Comparison of ENCODE assay signal across 12 mouse cellular contexts in the genomic region with DNA sequence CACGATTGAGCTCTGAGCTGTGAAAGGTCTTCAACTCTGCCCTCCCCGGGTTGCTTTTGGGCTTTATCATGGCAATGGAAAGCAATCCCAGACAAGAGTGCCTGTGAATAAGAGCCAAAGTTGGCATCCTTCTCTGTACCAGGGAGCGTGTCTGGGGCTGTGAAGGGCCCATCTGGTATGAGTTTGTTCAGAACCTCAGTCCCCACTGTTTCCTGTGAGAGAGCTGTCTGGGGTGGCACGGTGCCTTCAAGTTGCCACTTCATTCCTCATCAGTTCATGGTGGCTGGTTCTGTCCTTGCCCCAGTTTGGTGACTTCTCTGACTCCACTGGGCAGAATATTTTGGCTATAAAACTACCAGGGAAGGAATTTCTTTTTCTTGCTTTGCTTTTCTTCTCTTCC. TPM values are rescaled to one million over a fixed set of nuclear protein-coding genes. Genes with fewer than 3 reads are reported as not detected.
"Had no signal": no experiment of that assay in that cellular context is flagged by ENCODE, and none has a peak within 500 bp of the region (broad histone marks: within the 10 kb centered on the region; RNA-seq: fewer than 3 reads in every experiment).

No protein-coding gene starts in this region.

- H3K36me3 ChIP-seq: limb, embryonic 13.5 days; midbrain, embryonic 12.5 days had no signal

- H3K4me2 ChIP-seq: limb, embryonic 13.5 days; midbrain, embryonic 12.5 days had no signal

- H3K4me3 ChIP-seq: limb, embryonic 13.5 days; midbrain, embryonic 12.5 days had no signal

- DNase-seq: kidney, postnatal 36 days; layer of hippocampus, adult 9-11 months; layer of hippocampus, postnatal 36 days; lung, adult 18-20 months; spleen, adult 18-20 months; thymus, adult 18-20 months; thymus, postnatal 25 days had no signal

- H3K9ac ChIP-seq: limb, embryonic 13.5 days; liver, embryonic 14.5 days; midbrain, embryonic 12.5 days had no signal

- H3K27me3 ChIP-seq: limb, embryonic 13.5 days; midbrain, embryonic 12.5 days had no signal

- H3K27ac ChIP-seq: kidney, postnatal 0 days; limb, embryonic 13.5 days; liver, embryonic 14.5 days; midbrain, embryonic 12.5 days had no signal

- H3K9me3 ChIP-seq: limb, embryonic 13.5 days; midbrain, embryonic 12.5 days had no signal

RNA-seq across cellular contexts. Expression of a gene that starts 33.4 kb away (rescaled TPM):
- total RNA-seq: megakaryocyte-erythroid progenitor cell, adult 5-6 weeks had no signal
